Mouse (Mus musculus): ENCODE measurements around the gene Ankmy1.

Ankmy1 gene

DNA sequence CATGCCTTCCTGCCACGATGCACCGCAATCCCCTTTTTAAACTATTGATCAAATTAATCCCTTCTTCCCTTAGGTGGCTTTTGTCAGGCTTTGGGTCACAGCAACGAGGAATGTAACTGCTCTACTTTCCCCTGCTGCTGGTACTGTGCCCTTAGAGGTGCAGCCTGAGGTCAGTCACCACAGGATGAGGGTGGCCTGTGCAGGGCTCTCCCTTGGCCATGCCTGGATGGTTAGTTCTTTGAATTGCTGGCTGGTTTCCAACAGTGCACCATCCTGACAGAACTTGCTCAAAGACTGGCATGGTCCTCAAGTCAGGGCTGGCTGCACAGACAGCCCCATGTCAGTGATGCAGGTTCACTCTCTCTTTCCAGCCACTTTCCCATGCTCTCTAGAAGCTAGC is 28.7 kb downstream of the Ankmy1 start:
- no peak for DNase-seq (ENCODE audit: low spot score in 2 of 2)

DNA sequence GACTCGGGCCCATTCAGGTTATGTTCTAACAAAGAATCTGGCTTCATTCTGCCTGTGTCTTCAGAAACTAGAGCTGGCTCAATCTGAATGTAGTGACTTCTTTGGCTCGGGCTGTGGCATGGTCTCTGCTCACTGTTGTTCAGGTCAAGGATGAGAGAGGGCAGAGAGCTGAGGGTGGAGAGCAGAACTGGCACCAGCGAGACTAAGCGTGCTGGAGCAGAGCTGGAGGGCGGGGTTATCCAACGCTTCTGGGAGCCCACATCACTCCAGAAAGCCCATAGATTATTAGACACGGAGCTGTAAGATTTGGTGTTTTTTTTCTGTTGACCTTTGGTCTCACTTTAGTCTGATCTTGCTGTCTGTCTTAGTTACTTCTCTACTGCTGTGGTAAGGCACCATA is 30.0 kb downstream of the Ankmy1 start:
- DNase-seq (ENCODE audit: low spot score in 2 of 2): no peak

DNA sequence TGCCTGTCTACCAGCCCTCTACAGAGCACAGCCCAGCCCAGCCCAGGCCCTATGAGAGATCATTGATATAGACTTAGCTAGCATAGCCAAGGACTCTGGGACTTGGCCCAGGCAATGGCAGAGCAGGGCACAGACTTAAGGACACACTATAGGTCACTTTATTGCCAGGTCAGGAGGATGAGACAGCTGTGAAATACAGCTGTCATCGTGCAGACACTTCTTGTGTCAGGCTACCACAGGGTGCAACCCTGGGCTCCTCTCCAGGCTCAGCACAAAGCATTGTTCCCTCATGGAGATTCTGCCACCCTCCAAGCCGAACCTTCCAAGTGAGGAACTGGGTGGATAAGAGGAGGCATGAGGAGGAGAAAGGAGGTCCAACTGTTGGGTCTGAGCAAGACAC is 32.7 kb downstream of the Ankmy1 start:
- no peak for DNase-seq (ENCODE audit: low spot score in 2 of 2)

DNA sequence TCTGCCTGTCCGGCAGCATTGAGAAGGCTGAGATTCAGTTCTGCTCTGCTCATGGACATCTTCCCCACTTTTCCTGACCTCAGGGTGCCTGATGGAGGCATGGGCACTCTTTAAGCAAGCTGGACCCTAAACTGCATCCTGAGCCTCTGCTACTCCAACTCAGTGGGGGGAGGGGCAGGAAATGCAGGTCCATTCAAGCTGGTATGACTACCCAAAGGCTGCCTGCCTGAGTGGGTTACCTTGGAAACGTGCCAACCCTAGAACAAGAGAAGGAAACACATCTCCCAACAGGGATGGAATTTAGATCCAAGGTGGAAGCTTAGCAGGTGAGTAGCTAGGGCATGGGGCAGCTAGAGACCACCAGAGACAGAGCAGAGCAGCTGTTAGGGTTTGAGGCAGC is 36.5 kb downstream of the Ankmy1 start:
- no peak for DNase-seq (ENCODE audit: low spot score in 2 of 2)

DNA sequence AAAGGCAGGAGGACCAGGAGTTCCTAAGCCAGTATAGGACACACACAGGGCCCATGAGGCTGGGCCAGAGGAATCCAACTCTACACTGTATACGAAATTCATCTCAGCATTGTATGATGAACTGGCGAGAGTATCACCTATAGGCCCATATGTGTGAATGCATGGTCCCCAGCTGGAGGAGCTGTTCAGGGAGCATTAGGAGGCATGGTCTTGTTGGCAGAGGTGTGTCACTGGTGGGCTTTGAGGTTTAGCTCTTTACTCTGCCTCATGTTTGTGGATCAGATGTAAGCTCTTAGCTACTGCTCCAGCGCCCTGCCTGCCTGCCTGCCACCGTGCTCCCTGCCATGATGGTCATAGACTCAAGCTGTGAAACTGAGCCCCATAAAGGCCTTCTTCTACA is 39.4 kb downstream of the Ankmy1 start:
- DNase-seq (ENCODE audit: low spot score in 2 of 2): no peak

DNA sequence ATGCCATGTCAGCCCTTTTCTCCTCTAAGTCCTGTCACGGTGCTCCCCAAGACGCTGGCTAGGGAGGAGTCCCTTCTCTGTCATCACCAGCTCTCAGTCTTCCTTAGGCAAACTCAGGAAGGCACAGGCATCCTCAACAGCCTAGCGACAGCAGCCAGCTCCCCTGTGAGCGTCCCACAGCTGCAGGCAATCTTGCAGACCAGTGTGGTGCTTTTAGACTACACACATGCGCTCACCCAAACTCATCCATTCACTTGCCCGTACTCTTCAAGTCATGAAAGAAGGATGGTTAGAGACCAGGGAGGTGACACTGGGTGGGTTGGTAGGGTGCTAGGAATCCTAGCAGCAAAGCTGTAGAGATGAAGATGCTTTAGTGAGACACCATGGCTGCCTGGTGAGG is 41.2 kb downstream of the Ankmy1 start:
- DNase-seq (ENCODE audit: low spot score in 2 of 2): no peak

DNA sequence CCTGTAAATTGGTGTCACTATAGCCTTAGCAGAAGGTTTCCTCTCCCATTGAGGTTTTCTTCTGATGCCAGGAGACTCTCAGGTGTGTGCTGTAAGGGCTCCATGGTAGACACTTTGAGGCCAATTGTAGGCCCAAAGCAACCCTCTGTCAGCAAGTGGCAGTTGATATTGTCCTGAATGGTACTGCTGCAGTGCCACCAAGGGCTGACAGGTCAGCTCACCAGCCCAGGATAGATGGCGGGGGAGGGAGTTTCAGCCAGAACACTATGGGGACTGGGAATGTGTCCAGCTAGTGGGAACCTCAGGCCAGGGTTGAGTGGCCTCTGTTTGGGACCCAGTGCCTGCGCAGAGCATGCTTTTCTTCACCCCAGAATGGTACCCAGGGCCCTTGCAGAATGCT is 50.3 kb downstream of the Ankmy1 start:
- no peak for DNase-seq (ENCODE audit: low spot score in 2 of 2)

DNA sequence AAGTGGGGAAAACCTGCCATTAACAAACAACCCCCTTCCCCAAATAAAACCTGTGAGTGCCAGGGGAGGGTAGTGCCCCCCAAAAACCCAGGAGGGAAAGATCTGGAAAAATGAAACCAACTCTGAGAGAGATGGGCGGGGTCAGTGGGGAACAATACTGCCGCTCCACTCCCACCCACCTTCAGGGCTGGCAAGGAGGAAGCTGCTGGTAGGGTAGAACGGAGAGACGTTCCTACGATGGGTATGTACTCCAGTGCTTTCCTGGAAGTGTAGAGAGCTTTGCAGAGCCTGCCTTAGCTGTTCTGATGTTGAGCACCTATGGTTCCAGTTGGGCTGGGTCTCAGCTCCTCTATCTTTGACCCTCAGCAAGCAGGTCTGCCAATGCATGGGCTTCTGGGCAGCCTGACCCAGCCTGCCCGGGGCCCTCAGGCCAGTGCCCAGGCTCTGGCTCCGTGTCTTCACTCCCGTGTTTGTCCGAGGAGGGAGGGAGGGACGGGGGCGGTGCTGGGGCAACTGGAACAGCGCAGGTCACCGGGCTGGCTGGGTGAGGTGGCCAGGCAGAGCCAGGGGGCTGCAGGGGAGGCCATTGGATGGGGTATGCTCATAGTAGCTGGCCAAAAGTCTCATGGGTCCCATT is 52.6 kb downstream of the Ankmy1 start:
- no peak for DNase-seq (ENCODE audit: low spot score in 2 of 2)

DNA sequence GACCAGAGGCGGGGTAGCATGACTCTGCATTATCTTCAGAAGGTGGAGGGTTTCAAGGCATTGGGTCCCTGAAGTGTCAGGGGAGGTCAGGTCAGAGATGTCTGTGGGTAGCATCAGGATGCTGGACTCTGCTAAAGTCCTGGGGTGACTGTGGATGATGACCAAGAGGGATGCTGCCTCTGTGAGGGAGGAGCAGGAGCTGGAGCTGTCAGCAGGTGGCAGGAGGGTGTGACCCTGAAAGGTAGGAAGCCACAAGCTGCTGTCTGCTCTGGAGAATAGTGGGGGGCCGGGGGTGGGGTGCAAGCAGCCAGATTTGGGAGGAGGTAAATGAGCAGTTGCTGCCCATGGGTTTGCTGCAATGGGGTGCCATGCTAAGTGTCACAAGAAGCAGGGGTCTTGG is 53.2 kb downstream of the Ankmy1 start:
- peak in 1 of 2 experiments; percentile 39 for DNase-seq (ENCODE audit: low spot score in 2 of 2)

DNA sequence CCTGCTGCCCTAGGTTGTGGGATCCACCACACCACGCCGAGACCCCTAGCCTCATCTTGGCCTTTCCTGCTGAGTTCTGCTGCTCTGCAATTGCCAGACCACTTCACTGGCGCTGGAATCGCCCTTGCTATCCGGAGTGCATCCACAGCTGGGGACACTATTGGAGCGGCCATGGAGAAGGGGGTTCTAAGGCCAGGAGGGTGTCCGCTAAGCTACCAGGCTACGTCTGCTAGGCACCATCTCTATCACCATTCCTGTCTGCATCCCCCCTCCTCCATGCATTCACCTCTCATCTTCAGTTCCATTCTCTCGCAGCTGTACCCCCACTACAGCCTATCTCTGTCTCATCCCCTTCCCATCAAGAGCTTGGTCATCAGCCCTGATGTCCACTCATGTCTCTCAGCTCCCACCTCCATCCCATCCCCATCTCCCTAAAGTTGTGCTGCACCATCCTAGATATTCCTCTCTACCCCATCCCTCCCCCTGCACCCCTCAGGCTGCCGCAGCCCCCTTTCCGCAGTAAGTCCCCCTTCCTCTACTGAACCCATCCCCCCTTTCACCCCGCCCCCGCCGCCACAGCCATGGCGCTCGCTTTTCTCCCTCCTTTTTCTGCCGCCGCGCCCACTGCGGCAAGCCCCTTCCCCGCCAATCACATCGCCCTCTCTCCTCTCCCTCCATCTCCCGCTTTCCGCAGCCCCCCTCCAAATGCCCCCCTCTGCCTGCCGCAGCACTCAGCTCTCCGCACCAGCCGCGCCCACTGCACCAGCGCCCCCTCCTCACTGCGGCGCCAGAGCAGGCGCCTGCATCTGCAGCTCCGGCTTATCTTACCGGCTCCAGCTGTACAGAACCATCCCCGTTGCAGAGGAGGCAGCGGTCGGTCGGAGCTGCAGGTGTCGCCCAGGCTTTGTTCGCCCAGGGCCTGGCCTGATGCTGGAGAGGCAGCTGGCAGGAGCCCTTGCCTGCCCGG is 54.5 kb downstream of the Ankmy1 start:
- no peak for DNase-seq (ENCODE audit: low spot score in 2 of 2)

DNA sequence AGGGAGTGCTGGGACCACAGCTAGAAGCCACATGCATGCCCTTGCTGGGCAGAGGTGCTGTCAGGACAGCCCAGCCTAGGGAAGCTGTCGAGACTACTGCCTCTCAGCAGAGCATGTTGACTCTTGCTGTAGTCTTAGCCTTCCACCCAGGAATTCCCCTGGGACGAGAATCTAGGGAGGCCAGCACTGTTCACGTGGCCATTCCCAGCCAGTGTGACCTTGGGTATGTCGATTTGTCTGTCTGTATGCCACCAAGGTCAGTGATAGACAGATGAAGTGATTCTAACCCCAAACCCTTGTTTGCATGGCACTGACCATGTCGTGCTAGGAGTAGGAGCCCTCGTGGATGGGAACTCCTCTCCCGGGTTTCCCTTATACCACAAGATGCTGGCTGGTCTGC is 56.8 kb downstream of the Ankmy1 start:
- DNase-seq (ENCODE audit: low spot score in 2 of 2): no peak

DNA sequence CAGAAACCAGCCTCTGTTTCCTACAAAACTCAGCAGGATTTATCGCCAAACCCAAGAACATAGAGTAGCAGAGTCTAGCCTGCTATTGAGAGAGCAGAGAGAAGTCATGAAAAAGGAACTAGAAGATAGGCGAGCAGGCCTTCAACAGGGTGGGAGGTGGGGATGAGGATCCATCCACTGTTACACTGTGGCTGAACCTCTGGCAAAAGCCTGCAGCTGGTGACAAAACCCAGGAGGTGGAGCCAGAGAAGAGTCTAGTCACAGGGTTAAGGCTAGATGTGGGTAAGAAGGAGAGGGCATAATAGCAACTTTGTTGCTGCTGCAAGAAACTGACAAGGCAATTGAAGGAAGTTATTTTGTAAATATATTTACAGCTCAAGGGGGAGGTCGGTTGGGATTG is 61.3 kb downstream of the Ankmy1 start:
- no peak for DNase-seq (ENCODE audit: low spot score in 2 of 2)

DNA sequence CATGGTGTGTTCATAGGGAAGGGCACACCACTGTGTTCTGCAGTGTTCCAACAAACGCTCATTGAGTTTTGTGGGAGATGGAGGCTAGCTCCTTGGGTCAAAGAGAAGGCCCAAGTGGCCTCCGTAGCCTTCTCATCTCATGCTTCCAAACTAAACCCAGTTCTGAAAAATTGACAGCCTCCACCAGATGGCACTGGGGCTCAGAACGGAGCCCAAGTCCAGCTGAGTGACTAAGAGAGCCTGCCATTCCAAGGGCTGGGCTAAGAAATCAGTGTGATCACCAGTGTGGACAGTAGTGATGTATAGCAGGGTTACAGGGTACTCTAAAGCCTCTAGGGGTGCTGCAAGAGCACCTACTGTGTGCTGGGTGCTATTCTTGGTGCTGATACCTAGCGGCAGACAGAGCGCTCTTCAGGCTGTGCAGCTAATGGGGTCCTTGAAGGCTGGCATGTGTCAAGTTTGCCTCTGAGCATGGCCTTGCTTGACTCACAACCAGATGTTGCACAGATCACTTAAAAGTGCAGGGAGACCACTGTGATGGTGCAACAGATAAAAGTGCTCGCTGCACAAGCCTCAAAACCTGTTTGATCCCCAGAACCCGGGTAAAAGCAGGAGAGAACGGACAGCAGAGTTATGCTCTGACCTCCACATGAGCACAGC is 62.3 kb downstream of the Ankmy1 start:
- DNase-seq (ENCODE audit: low spot score in 2 of 2): peak; percentile 42 to 47

DNA sequence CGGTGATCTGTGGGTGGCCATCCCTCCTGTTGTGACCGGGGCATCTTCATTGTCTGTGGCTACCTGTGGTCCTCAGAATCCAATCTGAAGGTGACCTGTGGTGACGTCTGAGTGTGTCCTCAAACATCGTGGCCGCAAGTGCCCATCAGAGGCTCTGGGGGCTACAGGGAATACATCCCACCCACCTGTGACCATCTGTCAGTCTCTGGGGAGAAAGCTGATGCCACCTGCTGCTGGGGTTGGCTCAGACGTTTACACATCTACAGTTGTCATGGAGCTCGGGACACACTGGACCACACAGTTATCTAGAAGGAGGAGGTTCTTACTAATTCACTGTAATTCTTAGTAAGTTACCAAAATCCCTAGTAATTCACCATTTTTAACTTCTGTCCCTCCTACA is 63.5 kb downstream of the Ankmy1 start:
- peak; percentile 32 to 41 for DNase-seq (ENCODE audit: low spot score in 2 of 2)

DNA sequence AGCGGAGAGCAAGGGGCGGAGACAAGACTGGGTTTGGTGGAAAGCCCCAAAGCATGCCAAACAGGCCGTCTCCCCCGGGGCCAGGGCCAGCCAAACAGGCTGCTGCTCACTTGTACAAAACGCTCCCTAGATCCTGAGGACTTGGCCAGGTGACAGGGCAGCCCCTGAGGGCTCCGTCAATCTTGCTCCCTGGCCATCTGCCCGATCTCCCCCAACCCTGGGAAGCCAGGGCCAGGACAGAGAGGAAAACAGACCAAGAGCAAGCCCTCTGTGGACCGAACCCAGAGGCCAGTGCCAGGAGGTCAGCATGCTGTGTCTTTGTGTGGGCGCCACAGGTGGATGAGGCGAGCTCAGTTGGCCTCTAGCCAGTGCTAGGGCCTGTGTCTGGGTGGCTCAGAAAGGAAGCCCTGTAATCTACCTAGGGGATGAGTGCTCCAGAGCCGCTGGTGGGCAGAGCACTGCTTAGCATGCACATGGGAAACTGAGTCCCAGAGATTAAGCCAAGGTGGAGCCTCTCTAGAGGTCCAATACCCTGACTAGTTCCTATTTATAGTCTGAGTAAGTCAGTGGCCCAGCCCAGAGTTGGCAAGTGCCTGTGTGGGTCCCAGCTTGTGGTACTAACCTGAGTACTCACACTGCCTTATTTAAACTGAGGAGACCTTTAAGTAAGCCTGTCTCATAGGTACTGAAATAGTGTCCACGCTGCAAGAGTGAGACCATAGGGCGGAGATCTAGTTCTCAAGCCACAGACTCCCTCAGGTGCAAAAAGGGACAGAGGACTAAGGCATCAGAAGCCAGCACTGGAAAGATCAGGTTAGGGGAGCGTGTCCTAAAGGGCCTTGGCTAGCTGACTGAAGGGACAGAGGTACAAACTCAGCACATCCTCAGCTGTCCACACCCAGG is 64.5 kb downstream of the Ankmy1 start:
- no peak for DNase-seq (ENCODE audit: low spot score in 2 of 2)

DNA sequence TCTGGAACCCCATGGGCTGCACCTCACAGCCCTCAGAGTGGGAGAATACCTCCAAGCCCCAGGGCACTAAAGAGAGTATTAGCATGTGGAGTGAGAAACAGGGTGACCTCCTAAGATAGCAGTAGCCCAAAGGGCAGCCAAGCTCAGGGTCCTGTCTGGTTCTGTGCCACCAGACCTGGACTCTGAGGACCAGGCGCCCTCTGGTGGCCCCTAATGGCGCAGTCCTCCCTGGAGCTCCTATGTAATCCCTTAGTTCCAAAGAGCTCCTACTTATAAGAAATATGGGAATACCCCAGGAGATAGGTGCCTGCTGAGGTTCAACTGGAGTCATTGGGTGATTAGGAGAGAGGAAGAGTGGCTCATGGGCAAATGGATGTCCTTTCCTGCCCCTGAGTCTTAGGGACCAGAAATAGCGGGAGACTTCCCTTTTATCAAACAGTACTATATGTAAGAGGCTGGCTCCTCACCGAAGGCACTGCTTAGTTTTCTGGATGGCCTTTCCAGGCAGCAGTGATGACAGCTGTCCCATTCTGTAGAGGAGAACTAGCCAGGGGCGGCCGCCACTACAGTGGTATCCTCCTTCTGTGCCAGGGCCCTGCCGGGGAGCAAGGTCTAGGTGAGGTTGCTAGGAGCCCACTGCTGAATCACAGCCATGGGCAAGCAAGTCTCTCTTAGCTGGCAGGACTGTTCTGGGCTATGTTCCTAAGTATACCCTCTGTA is 68.6 kb downstream of the Ankmy1 start:
- peak; percentile 88 to 93 for DNase-seq (ENCODE audit: low spot score in 2 of 2)

DNA sequence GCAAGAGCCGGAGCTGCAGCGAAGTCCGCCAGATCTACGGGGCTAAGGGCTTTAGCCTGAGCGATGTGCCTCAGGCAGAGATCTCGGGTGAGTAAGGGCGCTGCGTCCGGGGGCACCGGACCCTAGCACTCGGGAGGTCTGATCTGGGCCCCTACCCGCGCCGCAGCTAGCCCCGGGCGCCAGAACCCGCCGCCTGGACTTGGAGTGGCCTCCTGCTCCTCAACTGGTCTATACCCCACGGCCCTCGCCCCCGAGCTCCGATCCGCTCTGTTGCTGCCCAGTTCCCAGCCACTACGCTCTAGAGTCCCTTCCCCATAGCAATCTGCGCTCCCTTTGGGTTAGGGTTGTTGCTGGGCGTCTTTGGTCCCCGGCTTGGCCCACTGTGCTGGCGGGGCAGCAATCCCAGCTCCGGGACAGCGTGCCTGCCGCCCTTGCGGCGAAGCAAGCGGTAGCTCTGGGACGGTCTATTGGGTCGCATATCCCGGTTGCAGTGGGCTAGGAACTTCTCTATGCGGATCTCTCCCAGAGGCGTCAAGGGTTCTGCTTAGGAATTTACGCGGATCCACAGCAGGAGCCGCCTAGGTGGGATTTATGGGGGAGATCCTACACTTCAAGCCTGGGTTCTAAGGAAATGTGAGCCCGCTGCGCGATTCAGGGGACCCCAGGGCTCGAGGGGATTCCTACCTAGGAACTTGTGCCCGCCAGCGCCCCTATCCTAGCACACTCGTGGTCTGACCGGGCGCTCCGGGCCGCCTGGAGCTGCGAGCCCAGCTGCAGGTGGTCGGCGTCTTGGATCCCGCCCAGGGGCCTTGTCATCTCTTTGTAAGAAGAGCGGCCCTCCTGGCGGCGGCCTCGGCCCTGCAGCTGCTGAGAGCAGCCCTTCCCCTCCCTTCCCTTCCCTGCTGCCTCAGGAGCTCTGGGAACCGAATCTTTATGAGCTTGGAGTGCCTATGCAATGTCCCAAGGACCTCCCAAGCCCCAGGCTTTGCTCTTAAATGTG is 70.4 kb downstream of the Ankmy1 start:
- DNase-seq (ENCODE audit: low spot score in 2 of 2): peak; percentile 40 to 61

DNA sequence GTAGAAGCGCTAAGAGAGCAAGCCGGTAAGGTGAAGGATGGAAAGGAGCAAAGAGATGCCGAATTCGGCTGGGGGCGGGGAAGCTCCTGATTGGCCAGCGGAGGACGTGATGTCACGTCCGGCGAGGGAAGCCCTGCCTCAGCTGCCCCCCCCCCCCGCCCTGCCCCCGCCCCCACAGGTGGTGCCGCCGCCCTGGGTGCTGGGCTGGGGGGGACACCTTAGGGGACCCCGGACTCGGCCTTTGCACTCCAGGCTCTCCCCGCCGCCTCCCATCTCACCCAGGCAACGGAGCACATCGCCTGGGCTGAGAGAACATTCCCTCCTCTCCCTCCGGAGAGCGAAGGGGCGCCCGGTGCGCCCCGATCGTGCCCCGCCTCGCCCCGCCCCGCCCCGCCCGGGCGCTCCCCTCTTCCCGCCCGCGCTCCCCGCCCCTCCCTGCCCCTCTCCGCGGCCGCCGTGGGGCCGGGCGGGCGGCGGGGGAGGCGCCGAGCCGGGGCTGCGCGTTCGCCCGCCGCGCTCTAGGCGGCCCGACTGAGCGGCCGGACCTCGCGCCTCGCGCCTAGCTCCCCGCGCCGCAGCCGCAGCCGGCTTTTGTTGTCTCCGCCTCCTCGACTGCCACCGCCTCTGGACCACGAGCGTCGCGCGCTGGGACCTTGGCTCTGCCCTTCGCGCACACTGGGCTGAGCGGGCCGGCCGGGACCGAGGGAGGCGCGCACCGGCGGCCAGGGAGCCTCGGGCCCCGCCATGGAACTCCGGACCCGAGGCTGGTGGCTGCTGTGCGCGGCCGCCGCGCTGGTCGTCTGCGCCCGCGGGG is 71.3 kb downstream of the Ankmy1 start, which contains the start of gene Gpc1:
Gene Gpc1, plus strand, starts transcription at position 458 of the 814 bp plus-strand sequence.
- DNase-seq (ENCODE audit: low spot score in 2 of 2): peak; percentile 86 to 91

Data from right cerebral cortex, adult 2 months (tissue).